Mouse (Mus musculus) limb, embryonic 10.5 days (tissue): ENCODE results near the gene Plekhg5. TPM values are rescaled to one million over a fixed set of nuclear protein-coding genes. Genes with fewer than 3 reads are reported as not detected.
"Not testable (repeated sequence)": the region's sequence is repeated elsewhere in the genome, so short reads cannot be mapped to it uniquely, and the experiment has no call there.

ENCODE experiments used
- DNase-seq: peaks from one replicate; pipeline ENCODE4 v3.0.0-alpha.2; 2017; ENCODE audit warnings: low spot score
- H3K27ac ChIP-seq: fragments of 300-500 bp; sonication (generic); 2 replicates; pipeline ENCODE4 v1.5.1; 2016; ENCODE audit warnings: mild to moderate bottlenecking
- H3K27me3 ChIP-seq: fragments of 300-500 bp; sonication (generic); 2 replicates; pipeline ENCODE4 v1.6.1; 2016; ENCODE audit warnings: low read depth, mild to moderate bottlenecking; ENCODE audit not compliant: poor library complexity, severe bottlenecking
- H3K36me3 ChIP-seq: fragments of 300-500 bp; sonication (generic); 2 replicates; pipeline ENCODE4 v1.6.1; 2016; ENCODE audit warnings: mild to moderate bottlenecking, moderate library complexity
- H3K4me1 ChIP-seq: fragments of 300-500 bp; sonication (generic); 2 replicates; pipeline ENCODE4 v1.6.1; 2016
- H3K4me3 ChIP-seq: fragments of 300-500 bp; sonication (generic); 2 replicates; pipeline ENCODE4 v1.5.1; 2016; ENCODE audit warnings: mild to moderate bottlenecking, moderate library complexity
- H3K9me3 ChIP-seq: fragments of 300-500 bp; sonication (generic); replicated peaks from 2 replicates; pipeline ENCODE4 v1.6.1; 2016; ENCODE audit warnings: mild to moderate bottlenecking
- WGBS: fragments of 180-500 bp; shearing (Covaris S2); methylation state at CpG from one replicate; pipeline ENCODE4 v1.1.7; 2016; 5-methylcytosine and 5-hydroxymethylcytosine counted together
- polyA plus RNA-seq: library from polyadenylated mRNA; unstranded; fragments of >200 nt; fragmentation: Nextera tagmentation; extraction: Ambion mirVana; gene quantifications from 2 replicates; pipeline ENCODE4 v1.2.1, GENCODE M21; 2016

Plekhg5 gene
- 9.5 and 13.3 TPM in 2 replicates for polyA plus RNA-seq

GRCm38 (mm10) chr4:152072121-152072601 lies at the start of gene Plekhg5:
Plekhg5 (plus strand) TSS chr4:152072498.
- WGBS = 71% methylated on average over 10 of the region's 10 CpGs
- H3K4me1 ChIP-seq = peaks cover 31% of the 10 kb centered on the region
- H3K27me3 ChIP-seq = no peaks in the 10 kb centered on the region
- H3K27ac ChIP-seq = no peak within 1 kb of the TSS
- H3K4me3 ChIP-seq = no peak within 1 kb of the TSS
- no peaks in the 10 kb centered on the region for H3K36me3 ChIP-seq
- DNase-seq = no peak
- no peaks in the 10 kb centered on the region for H3K9me3 ChIP-seq

GRCm38 (mm10) chr4:152022506-152022905 lies 49.8 kb upstream of the Plekhg5 start:
- H3K4me3 ChIP-seq = no peak overlapping the region
- 91% methylated on average over 8 of the region's 8 CpGs for WGBS
- H3K36me3 ChIP-seq = peaks cover 89% of the 10 kb centered on the region
- DNase-seq = no peak
- no peaks in the 10 kb centered on the region for H3K9me3 ChIP-seq
- H3K4me1 ChIP-seq = peaks cover 33% of the 10 kb centered on the region
- no peak overlapping the region for H3K27ac ChIP-seq
- H3K27me3 ChIP-seq = no peaks in the 10 kb centered on the region

DNA sequence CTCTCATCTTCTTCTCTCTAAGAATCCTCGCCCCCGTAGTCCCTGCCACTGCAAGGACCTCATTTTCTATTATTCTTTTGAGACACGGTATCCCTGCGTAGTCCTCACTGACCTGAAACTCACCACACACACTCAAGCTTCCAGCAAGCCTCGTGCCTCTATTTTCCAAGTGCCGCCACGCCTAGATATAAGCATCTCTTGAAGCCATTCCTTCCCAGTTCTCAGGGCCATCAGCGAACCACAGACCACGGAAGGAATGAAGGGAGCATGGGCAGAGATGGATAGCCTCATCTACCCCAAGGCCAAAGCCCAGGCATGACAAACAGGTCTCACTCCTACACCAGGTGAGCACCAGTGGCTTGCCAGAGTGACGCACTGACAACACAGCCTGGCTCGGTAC lies 47.8 kb upstream of the Plekhg5 start:
- H3K4me1 ChIP-seq = peaks cover 46% of the 10 kb centered on the region
- H3K27ac ChIP-seq = no peak overlapping the region
- 93% methylated on average over 11 of the region's 11 CpGs for WGBS
- H3K36me3 ChIP-seq = peaks cover 69% of the 10 kb centered on the region
- H3K4me3 ChIP-seq = 0 out of 2 replicates have a peak overlapping the region, but pooled peaks have one; percentile 6
- no peaks in the 10 kb centered on the region for H3K27me3 ChIP-seq
- no peak for DNase-seq
- no peaks in the 10 kb centered on the region for H3K9me3 ChIP-seq

DNA sequence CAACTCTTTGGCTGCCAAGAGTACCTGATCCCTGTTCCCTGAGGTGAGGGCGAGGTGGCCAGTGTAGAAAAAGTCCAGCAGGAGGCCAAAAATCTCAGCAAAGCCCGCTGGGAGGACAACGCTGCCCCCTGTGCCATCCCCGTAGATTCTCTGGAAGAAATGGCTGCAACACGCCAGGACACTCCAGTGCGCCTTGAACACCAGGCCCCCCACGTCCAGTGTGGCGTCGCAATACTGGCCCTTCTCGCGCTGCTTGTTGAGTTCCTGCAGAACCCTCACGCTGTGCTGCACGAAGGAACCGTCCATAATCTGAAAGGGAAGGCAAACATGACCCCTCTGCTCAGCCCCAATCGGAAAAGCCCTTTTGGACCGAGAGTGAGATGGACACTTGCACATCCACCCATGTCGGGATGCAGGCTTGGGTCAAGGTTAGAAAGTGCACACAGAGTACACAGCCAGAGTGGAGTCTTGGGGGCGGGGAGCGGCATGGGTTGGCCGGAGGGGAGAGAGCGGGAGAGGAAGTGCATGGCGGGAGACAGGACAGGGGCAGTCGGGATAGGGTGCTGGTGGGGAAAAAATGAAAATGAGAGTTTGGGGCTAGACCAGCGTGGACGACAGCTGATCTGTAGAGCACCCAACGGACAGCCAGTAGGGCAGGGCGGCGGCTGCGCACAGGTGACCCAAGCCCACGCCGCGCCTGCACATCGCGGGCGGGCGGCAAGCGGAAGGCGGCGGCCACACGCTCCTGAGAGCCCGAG lies 45.4 kb upstream of the Plekhg5 start:
- Histone ChIP-seq H3K4me3 (peak overlapping the region; percentile 94), H3K27me3 (peaks cover 5% of the 10 kb centered on the region; the same call in 1 of the 2 replicates), H3K36me3 (peaks cover 45% of the 10 kb centered on the region), H3K9me3 (no peaks in the 10 kb centered on the region), H3K4me1 (peaks cover 53% of the 10 kb centered on the region), H3K27ac (peak overlapping the region; percentile 92)
- 4% methylated on average over 41 of the region's 41 CpGs for WGBS
- DNase-seq = no peak

GRCm38 (mm10) chr4:152027524-152027923 lies 44.8 kb upstream of the Plekhg5 start, which contains the start of gene Zbtb48:
Zbtb48 (minus strand) TSS chr4:152027671.
- 0% methylated on average over 35 of the region's 35 CpGs for WGBS
- Histone ChIP-seq H3K27ac (peak within 1 kb of the TSS; percentile 92), H3K4me1 (peaks cover 58% of the 10 kb centered on the region), H3K4me3 (peak within 1 kb of the TSS; percentile 94), H3K27me3 (peaks cover 11% of the 10 kb centered on the region), H3K9me3 (no peaks in the 10 kb centered on the region), H3K36me3 (peaks cover 39% of the 10 kb centered on the region)
- DNase-seq = peak; percentile 93

GRCm38 (mm10) chr4:152028456-152028855 lies 43.8 kb upstream of the Plekhg5 start:
- no peak for DNase-seq
- no peaks in the 10 kb centered on the region for H3K9me3 ChIP-seq
- 61% methylated on average over 15 of the region's 15 CpGs for WGBS
- H3K4me1 ChIP-seq = peaks cover 59% of the 10 kb centered on the region
- peak overlapping the region; percentile 94 for H3K4me3 ChIP-seq
- H3K27ac ChIP-seq = no peak overlapping the region
- peaks cover 30% of the 10 kb centered on the region for H3K36me3 ChIP-seq
- H3K27me3 ChIP-seq = peaks cover 12% of the 10 kb centered on the region

GRCm38 (mm10) chr4:152029087-152029486 lies 43.2 kb upstream of the Plekhg5 start:
- Histone ChIP-seq H3K9me3 (no peaks in the 10 kb centered on the region), H3K27ac (no peak overlapping the region), H3K36me3 (peaks cover 24% of the 10 kb centered on the region), H3K4me1 (peaks cover 58% of the 10 kb centered on the region), H3K27me3 (peaks cover 12% of the 10 kb centered on the region), H3K4me3 (no peak overlapping the region; the same call in 1 of the 2 replicates)
- WGBS = 58% methylated on average over 5 of the region's 5 CpGs
- DNase-seq = no peak

GRCm38 (mm10) chr4:152029997-152030396 lies 42.3 kb upstream of the Plekhg5 start:
- H3K27ac ChIP-seq = no peak overlapping the region
- H3K4me1 ChIP-seq = peaks cover 49% of the 10 kb centered on the region
- no peak for DNase-seq
- H3K4me3 ChIP-seq = no peak overlapping the region
- H3K9me3 ChIP-seq = no peaks in the 10 kb centered on the region
- 84% methylated on average over 4 of the region's 4 CpGs for WGBS
- peaks cover 15% of the 10 kb centered on the region for H3K36me3 ChIP-seq
- peaks cover 12% of the 10 kb centered on the region for H3K27me3 ChIP-seq

GRCm38 (mm10) chr4:152032922-152033321 lies 39.4 kb upstream of the Plekhg5 start:
- H3K4me1 ChIP-seq = peaks cover 23% of the 10 kb centered on the region
- no peaks in the 10 kb centered on the region for H3K9me3 ChIP-seq
- 87% methylated on average over 13 of the region's 13 CpGs for WGBS
- no peak overlapping the region for H3K27ac ChIP-seq
- no peak overlapping the region for H3K4me3 ChIP-seq
- H3K27me3 ChIP-seq = peaks cover 12% of the 10 kb centered on the region
- no peak for DNase-seq
- no peaks in the 10 kb centered on the region for H3K36me3 ChIP-seq

DNA sequence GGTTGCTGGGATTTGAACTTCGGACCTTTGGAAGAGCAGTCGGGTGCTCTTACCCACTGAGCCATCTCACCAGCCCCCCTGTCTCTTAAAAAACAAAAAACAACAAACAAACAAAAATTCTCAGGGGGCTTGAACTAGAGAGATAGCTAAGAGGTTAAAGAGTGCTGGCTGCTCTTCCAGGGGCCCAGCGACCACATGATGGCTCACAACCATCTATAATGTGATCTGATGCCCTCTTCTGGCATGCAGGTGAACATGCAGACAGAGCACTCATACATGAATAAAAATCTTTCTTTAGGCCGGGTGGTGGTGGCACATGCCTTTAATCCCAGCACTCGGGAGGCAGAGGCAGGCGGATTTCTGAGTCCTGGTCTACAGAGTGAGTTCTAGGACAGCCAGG lies 35.8 kb upstream of the Plekhg5 start:
- H3K9me3 ChIP-seq, H3K27ac ChIP-seq, H3K36me3 ChIP-seq, DNase-seq, H3K4me3 ChIP-seq: not testable (repeated sequence)
- Histone ChIP-seq H3K27me3 (peaks cover 12% of the 10 kb centered on the region), H3K4me1 (peaks cover 29% of the 10 kb centered on the region)
- 91% methylated on average over 6 of the region's 6 CpGs for WGBS

- Histone ChIP-seq H3K27ac (peak within 1 kb of the TSS; percentile 83), H3K36me3 (peaks cover 26% of the 10 kb centered on the region), H3K4me3 (peak within 1 kb of the TSS; percentile 84), H3K27me3 (no peaks in the 10 kb centered on the region), H3K4me1 (peaks cover 23% of the 10 kb centered on the region), H3K9me3 (no peaks in the 10 kb centered on the region)
- WGBS = 52% methylated on average over 10 of the region's 10 CpGs
- DNase-seq = no peak
Observed at GRCm38 (mm10) chr4:152038225-152038984, 33.9 kb upstream of the Plekhg5 start, which contains the start of gene Tas1r1. Tas1r1 (minus strand) TSS chr4:152038568.

GRCm38 (mm10) chr4:152038985-152039830 lies 33.1 kb upstream of the Plekhg5 start, which contains the start of gene Nol9:
Nol9 (plus strand) TSS chr4:152039321.
- under 1% methylated on average over 83 of the region's 86 CpGs for WGBS
- H3K27me3 ChIP-seq = no peaks in the 10 kb centered on the region
- peaks cover 34% of the 10 kb centered on the region for H3K36me3 ChIP-seq
- peak; percentile 98 for DNase-seq
- peak within 1 kb of the TSS; percentile 84 for H3K4me3 ChIP-seq
- H3K9me3 ChIP-seq = no peaks in the 10 kb centered on the region
- peak within 1 kb of the TSS; percentile 83 for H3K27ac ChIP-seq
- peaks cover 23% of the 10 kb centered on the region for H3K4me1 ChIP-seq
